Mouse (Mus musculus): ENCODE data around the gene Nkx2-5.

Gene Nkx2-5

DNA sequence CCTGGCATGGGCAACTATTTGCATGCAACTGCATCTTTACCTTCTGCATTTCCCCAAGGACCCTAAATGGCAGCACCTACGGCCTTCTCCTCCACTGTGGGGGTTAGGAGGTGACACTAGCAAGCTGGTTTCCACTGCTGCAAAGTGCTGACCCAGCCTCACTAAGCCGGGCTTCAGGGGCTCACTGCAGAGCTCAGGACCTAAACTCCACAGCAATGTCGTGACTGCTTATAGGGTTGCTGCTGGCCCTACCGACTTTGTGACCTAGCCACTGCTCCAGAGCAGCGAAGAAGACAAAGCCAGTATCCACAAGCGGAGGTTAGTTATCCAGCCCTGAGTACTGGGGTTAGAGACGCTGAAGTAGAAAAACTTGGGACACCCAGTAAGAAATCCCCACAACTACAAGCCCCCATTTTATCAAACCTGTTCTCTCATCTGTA, 7.2 kb downstream of the Nkx2-5 start:
- DNase-seq (ENCODE audit: extremely low read depth, low read depth, low spot score), result no peak

DNA sequence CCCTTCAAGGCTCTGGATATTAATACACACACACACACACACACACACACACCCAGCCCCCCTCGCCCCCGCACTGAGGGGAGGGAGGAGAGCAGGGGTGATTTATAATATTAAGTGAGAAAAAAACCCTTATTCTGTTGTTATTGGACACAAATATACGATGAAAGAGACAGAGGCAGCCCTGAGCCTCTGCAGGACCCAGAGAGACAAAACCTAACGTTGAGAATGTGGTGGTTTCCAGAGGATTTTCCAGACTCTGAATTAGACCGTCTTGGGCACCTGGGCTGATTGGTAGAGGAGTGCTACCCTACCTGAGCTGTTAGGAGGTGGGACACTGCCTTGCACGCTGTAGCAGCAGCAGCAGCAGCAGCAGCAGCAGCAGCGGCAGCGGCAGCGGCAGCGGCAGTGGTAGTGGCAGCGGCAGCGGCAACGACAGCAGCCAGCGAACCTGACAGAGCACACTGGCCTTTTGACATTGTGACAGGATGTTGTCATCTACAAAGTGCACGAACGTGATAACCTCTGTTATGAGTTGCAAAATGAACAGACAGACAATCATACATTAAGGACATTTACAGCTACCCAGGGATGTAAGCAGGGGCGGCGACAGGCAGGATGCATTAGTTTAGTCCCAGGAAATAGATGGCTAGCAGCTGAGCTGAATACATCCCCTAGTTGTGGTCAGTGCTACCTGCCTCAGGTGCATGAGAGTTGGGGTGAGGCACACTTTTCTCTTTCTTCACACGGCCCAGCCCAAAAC, 7.8 kb downstream of the Nkx2-5 start:
- DNase-seq (ENCODE audit: extremely low read depth, low read depth, low spot score), result no peak

DNA sequence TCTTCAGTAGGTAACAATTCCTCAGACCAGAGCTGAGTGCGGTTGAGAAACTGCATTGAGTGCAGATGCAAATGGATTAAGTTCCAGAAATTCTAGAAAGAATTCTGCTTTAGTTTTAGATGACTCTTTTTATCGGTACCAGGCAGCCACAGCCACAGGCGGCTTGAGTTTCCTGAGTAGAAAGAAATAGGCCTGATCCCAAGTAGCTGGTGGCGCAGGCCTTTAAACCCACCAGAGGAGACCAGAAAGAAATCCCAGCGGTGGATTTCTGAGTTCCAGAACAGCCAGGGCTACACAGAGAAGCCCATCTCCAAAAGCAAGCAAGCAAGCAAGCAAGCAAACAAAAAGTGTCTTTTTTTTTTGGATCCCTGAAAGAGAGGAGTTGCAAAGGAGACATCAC, 8.4 kb downstream of the Nkx2-5 start:
- DNase-seq (ENCODE audit: extremely low read depth, low read depth, low spot score), result no peak

DNA sequence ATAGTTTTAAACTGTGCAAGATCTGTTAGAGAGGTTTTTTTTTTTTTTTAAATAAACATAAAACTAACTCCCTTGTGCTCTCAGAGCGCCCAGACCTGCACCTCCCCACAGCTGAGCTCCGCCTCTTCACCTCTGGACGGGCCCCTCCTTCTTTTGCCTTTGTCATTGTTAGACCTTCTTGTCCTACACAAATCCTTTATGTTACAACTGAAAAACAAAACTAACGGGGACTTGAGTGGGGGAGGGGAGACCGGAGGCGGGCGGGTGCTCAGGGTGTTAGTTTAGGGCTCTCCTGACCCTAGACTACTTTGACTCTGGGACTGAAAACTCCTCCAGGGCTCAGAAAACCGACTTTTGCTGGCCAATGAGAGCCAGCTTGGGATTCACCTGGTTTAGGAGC, 8.9 kb downstream of the Nkx2-5 start:
- no peak for DNase-seq (ENCODE audit: extremely low read depth, low read depth, low spot score)

DNA sequence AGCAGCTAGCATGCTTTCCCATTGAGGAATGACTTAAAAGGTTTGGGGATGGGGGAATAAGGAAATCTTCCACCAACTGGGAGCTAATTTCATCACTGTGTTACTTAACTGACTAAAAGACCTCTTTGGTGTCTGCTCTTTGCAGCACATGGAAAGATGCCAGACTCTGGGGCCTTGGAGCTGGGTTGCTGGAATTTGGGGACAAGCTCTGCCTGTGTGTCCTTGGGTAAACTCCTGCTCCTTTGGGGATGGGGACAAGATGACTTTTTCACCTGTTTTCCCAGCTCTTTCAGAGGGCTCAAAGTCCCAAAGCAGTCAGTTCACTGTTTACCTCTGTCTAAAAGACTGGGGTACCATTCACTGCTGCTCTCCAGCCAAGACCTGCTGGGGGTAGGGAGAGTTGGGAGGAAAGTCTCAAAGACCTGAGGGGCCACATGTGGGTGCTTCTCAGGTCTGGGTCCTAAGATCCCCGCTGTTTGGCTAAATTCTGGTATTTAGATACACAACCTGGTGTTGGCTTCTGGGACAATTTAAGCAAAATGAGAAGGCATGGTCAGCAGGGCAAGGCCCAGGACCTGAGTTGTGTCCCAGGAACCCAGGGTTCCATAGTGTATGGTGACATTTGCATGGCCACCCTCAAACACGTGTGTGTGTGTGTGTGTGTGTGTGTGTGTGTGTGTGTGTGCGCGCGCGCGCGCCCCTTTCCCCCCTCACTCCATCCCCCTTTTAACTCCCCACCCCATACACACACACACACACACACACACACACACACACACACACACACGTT, 9.6 kb downstream of the Nkx2-5 start:
- no peak for DNase-seq (ENCODE audit: extremely low read depth, low read depth, low spot score)

DNA sequence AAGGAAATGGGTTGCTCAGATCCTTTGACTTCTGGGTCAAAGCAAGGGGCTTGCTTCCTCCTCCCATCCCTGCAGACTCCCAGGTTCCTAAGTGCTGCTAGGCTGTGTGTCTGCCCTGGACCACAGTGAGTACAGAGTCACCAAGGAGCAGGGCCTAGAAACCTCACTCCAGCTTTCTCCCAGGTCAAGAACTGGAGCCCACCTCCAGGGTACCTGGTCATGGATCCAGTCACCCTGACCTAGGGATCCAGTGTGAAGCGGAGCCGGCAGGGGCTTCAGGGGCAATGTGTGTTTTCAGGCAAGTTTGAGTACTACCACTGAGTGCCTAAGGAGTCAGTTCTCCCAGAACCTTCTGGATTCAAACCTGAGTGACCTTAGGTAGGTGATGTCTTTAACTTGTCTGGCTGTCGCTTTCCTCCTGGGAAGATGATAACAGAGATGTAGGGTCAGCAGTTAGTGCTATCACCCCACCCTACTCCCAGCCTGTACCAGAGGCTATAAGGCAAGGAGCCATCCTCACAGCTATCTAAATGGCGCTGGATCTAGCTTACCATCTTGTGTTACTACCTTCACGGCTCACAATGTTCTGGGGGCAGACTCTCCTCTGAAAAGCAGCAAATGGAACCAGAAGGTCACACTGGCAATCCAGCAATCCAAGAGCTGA, 10.4 kb downstream of the Nkx2-5 start:
- DNase-seq (ENCODE audit: extremely low read depth, low read depth, low spot score), result no peak

DNA sequence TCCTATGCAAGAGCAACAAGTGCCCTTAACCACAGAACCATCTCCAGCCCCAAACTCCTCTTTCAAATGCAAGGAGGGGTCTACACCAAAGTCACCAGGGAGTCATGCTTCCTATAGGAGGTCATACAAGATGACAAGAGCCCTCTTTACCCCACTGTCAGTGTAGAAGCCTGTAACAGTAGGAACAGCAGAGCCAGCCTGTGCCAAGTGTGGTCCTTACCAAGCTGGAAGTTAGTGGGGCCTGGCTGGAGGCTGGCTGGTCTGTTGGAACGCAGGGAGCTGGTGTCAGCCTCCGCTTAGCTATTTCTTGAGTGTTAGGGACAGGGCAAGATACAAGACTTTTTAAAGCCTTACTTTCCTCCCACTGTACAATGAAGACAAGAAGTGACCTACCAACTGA, 11.0 kb downstream of the Nkx2-5 start:
- no peak for DNase-seq (ENCODE audit: extremely low read depth, low read depth, low spot score)

DNA sequence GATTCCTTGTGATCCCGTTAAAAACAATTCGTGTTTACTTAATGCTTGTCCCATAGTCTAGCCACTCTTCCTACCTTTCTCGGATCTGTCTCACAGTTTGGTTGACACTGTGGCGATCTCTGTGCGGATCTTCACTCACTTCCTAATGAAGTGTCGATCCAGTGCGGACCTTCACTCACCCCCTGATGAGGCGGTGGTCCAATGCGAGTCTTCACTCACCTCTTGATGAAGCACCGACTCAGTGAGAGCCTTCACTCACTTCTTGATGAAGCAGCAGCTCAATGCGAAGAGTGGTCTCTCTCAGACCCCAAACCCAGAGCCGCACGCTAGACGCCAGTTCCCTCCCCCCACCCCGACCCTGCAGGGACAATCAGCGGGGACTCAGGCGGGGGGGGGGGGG, 18.7 kb downstream of the Nkx2-5 start:
- DNase-seq (ENCODE audit: extremely low read depth, low read depth, low spot score), result no peak

DNA sequence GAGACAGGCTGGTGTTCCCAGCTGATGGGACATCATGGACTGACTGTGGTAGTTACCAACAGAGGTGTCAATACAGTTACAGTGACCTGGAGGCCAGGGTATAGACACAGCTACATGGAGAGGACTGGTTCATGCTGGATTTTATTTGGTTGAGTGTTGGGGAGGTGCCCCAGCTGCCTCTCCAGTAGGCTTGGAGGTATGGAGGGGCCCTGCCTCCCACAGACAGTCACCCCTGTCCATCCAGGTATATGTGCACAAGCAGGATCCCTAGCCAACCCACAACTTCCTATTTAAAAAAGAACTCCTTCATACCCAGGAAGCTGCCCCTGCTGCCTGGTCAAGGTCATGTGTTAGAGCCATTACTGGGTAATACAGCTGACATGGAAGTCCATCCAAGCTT, 27.0 kb downstream of the Nkx2-5 start:
- DNase-seq (ENCODE audit: extremely low read depth, low read depth, low spot score), result no peak

DNA sequence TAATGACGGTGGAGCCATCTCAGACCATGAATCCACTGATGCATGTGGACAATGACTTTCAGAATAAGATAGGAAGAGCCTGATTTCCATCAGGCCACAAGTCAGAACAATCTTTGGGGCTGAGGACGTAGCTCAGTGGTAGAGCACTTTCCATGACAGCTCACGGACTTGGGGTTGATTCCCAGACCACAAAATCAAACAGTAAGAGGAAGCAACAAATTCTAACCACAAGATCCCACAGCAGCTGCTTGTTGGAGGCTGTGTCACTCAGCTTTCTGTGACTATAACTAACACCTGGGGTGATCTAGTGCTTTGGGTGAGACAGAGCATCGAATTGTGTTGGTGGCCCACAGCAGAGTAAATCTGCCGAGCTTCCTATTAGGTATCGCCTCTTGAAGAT, 28.0 kb downstream of the Nkx2-5 start:
- DNase-seq (ENCODE audit: extremely low read depth, low read depth, low spot score), result no peak

DNA sequence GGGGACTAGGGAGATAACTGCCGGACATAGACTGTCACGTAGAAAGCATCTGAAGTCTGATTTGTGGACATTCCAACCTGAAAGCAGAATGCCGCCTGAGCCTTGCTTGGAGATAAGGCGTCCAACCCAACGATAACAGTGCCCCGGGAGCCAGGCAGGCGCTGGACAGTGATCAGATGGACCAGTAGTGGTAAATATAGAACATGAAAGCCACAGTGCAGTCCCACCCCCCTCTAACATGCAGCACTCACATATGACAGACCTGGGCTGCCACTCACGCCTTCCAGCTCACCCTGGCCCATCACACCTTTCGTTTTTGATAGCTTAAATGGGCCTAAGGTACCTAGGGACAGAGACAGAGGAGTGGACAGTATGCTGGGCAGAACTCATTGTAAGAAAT, 31.3 kb downstream of the Nkx2-5 start:
- DNase-seq (ENCODE audit: extremely low read depth, low read depth, low spot score), result no peak

DNA sequence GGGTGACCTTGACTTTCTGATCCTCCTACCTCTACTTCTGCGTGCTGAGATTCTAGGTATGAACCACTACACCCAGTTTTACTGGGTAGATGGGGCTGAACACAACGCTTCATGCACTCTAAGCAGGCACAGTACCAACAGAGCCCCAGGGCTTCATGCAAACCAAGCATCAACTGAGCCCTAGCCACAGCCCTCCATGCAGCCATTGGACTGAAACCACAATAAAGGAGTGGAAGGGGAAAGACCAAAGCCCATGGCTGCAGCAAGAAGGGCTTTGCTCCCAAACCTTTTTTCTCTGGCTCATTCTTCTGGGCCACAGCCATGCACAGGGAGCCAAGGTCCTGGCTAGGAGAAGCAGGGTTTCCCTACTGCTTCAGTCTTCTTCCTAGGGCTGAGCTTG, 32.2 kb downstream of the Nkx2-5 start:
- DNase-seq (ENCODE audit: extremely low read depth, low read depth, low spot score), result no peak

DNA sequence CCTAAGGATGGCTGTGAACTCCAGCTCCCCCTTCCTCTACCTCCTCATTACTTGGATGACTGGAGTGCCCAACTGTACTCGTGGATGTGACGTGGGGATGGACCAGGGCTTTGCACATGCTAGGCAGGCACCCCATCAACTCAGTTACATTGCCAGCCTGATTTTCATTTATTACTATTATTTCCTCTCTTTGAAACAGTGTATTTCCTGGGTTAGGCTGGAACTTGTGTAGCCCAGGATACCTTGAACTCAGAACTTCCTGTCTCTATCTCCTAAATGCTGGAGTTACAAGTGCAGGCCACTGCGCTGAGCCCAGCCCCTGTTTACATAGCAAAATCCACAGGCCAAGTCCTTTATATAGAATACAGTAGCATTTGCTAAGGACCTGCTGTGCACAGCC, 41.9 kb downstream of the Nkx2-5 start:
- no peak for DNase-seq (ENCODE audit: extremely low read depth, low read depth, low spot score)

DNA sequence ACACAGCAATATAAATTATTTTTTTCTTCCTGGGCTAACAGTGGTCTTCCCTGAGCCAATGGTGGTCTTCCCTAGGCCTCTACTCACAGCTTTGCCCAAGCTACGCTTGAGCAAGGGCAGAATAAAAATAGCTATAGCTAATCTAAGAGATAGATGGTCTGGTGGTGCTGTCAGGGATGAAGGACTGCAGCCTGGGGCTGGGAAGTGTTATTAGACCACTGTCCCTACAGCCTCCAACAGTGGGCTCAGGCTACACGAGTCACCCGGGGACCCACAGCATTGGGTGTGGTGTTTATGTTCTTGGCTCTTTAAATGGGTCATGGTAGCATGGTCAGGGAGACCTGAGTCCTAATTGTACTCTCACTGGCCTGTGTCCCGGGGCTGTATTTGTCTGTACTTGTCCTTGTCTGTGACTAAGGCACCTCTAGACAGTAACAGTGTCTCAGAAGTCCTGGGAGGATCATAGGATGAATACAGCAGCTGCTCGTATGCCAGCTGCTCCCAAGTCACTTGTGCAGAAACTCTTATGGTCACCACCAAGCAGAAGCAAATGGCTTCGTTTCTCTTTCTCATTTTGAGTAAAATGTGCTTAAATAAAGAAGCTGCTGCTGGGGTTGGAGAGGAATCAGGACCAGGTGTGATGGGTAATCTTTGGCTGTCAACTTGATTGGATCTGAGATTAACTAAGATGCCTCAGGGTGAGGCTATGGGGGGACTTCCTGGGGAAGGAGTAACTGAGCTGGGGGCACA, 47.3 kb downstream of the Nkx2-5 start:
- DNase-seq (ENCODE audit: extremely low read depth, low read depth, low spot score), result no peak

DNA sequence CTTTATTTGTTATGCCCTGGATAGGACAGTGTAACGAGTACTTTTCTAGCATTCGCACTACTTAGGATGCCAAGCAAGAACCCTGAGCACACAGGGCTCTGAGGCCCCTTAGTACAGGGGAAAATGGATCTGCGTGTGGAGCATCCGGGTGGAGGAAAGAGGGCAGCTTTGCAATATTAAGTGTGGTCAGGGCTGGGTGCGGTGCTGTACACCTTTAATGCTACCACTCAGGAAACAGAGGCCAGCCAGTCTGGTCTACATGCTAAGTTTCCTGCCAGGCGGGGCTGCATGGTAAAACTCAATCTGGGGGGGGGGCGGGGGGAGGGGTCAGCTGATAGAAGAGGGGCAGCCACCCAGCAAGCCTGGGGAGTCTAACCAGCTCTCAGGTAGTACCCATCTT, 49.4 kb downstream of the Nkx2-5 start:
- no peak for DNase-seq (ENCODE audit: extremely low read depth, low read depth, low spot score)

DNA sequence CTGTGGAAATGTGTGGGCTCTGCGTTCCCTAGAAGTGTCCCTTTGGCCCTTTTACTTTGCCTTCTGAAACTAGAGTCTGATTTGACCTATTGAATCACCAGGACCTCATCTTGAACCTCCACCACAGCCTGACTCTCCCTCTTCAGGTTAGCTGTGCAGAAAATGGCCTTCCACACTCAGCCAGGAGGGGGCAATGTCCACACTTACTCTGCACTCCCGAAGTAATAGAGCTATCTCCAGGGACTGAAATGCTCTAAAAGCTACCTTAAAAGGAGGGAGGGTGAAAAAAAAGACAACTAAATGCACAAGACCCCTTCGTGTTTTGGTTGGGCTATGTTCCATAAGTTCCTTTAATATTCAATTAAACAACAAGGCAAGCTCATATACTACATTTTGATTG, 50.1 kb downstream of the Nkx2-5 start:
- DNase-seq (ENCODE audit: extremely low read depth, low read depth, low spot score), result no peak

DNA sequence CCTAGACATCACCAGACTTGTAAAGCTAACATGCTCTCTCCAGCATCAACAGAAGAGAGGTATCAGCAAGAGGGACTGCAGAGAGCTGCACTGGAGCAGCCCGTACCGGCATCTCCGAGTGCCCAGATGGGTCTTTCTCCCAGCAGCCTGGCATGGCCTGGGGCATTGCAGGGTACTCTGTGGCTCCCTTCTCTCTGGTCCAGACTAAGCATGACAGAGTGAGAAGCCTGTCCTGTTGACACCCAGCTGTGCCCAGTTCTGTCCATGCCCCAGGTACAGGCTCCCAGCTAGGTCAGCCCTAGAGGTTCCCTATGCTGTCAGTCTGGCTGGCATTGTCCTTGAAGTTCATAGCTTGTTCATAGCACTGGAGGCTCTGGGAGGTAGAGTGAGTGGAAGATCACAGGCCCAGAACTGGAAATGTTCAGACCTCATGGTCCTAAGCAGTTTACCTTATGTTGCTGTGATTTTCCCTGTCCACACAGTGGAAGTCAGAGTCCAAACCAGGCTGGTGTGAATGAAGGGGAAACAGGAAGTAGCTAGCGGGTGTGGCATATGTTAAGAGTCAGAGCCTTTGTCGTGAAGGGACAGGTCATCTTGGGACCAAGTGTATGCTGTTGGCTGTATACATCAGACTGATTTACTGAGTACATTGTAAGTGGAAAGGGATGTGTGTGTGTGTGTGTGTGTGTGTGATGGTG, 51.6 kb downstream of the Nkx2-5 start:
- no peak for DNase-seq (ENCODE audit: extremely low read depth, low read depth, low spot score)

DNA sequence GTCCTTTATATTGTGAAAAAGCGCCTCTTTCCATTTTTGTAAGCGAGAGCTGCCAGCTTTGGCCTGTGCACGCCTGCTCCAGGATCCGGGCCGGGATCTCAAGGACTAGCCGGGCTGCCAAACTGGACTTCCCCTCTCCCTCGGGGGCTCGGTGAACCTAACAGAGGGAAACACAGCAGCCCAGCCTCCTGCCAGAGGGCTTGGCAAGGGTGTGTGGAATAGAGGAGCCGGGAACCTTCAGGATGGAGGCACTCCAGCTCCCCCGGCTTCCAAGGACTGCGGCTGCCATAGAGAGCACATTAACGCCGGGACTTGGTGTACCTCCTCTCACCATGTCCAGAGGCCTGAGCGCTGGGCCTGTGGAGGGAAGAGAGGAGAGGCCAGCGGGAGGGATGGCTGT, 52.7 kb downstream of the Nkx2-5 start:
- no peak for DNase-seq (ENCODE audit: extremely low read depth, low read depth, low spot score)

DNA sequence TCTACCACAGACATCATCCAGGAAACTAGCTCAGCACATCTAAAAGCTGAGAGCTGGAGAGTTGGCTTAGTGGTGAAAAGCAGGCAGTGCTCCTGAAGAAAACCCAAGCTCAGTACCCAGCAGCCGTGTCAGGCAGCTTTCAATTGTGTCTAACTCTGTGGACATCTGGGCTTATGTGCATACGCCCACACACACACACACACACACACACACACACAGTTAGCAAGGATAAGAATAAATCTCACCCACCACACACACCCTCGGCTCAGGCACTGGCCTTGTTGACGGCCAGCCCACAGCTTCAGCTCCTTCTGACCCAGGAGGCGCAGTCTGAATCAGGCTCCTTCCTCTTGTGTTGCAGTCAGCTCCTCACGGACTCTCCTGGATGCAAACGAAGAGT, 53.2 kb downstream of the Nkx2-5 start:
- DNase-seq (ENCODE audit: extremely low read depth, low read depth, low spot score), result no peak

DNA sequence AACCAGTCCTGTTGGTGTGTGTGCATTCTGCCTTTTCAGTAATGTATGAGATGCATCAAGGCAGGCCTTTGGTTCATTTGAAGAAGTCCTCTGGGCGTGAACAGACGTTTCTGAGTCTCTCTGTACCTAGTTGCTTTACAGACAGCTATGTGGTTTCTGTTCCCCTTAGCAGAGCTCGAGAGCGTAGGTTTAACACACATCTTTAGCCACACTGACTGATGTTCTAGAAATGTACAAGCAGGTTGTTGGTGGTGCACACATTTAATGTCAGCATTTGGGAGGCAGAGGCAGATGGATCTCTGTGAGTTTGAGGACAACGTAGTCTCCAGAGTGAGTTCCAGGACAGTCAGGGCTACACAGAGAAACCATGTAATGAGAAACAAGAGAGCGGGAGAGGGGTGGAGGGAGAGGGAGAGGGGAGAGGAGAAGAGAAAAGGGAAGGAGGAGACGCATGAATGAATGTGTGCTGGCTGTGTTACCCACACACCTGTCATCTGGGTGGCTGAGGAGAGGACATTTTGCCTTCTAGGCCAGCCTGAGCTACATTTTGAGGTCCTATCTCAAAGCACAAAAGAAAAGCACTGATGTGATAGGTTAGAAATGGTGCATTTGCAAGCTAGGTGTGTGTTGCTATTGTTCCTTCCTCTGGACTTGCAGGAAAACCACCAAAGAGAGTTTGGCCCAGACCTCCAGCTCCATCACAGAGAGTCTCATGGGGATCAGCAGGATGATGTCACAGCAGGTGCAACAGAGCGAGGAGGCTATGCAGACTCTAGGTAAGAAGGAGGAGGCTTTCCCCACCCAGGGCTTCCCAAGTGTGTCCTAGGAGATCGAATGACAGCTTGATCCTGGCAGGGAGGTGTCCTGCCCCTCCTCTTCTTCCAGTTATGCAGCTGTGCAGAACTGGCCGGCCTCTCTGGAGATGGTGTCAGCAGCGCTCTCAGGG, 54.3 kb downstream of the Nkx2-5 start:
- no peak for DNase-seq (ENCODE audit: extremely low read depth, low read depth, low spot score)
